Mouse (Mus musculus): Measurements from ENCODE around the gene Nrip1. TPM values are rescaled to one million over a fixed set of nuclear protein-coding genes. Genes with fewer than 3 reads are reported as not detected.
A peak's percentile ranks its signal among the peaks of the same experiment; 100 is the strongest.

Gene Nrip1
- polyA plus RNA-seq, 1 experiment from 2014 or later = 29.0 TPM

DNA sequence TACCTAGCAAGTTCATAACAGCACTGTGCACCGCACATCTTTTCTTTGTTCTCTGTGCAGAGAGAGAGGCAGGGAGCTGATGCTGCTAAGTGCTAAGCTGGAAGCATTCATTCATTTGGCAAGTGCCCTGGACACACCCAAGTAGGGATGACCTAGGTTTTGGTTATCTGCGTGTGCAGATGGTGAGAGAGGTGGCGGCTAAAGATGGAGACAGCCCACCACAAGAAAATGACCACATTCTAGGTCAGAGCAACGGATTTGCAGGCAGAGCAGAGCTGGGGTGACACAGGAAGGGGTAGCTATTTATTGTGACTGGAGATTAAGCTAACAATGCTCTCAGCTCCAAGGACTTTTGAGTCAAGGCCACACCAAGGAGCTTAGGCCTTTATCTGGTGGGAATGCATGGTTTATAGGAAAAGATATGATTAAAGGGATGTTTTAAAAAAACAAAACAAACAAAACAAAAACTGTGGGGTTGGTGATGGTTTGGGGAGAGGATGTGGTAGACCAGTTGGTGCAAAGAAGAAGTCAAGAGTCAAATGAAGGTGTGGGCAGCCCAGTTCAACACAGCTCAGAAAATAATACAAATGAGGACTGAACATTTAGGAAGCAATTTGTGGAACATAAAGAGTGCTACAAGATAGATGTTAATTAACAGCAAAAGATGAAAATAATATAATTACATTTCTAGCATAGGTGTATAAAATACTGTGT is 49.9 kb downstream of the Nrip1 start:
- H3K4me1 ChIP-seq (ENCODE audit: control insufficient read depth, insufficient read depth, low read length) = peaks cover 6% of the 10 kb centered on the region
- ATAC-seq (replicated peaks; ENCODE audit: insufficient number of reproducible peaks, low FRiP score, low TSS enrichment, low read depth) = no peak

DNA sequence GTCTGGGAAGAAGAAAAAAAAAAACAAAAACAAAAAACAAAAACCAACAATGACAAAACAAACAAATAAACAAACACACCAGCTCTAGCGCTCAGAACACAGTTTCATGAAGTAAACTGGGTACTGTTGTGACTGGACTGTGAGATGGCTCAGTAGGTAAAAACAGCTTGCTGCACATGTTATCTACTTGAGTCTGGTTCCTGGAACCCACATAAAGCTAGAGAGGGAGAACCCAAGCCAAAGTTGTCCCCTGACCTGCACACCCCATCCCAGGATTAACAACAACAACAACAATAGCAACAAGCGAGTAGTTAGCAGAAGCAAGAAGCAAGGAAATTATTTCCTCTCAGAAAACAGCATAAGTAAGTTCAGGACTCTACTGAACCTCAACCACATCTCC is 50.5 kb downstream of the Nrip1 start:
- ATAC-seq (replicated peaks; ENCODE audit: insufficient number of reproducible peaks, low FRiP score, low TSS enrichment, low read depth) (no peak), DNase-seq (ENCODE audit: low spot score) (no peak)
- Histone ChIP-seq H3K4me3 (ENCODE audit: low read depth, low read length) (no peak overlapping the region), H3K36me3 (replicated peaks; ENCODE audit: control insufficient read depth, insufficient read depth, low read depth, low read length) (no peaks in the 10 kb centered on the region), H3K9me3 (replicated peaks; ENCODE audit: control insufficient read depth, low read length) (no peaks in the 10 kb centered on the region), H3K4me2 (ENCODE audit: low read depth, low read length) (no peak overlapping the region), H3K4me1 (ENCODE audit: control insufficient read depth, insufficient read depth, low read length) (peaks cover 6% of the 10 kb centered on the region), H3K9ac (replicated peaks; ENCODE audit: low read length) (no peak overlapping the region), H3K27ac (replicated peaks; ENCODE audit: low read depth, low read length) (no peak overlapping the region), H3K27me3 (ENCODE audit: control insufficient read depth, insufficient read depth, low read length) (no peaks in the 10 kb centered on the region)
- WGBS = 88% methylated on average over 2 of the region's 2 CpGs

More for the DNA sequence above, 49.9 kb downstream of the Nrip1 start:
- WGBS = 82% methylated on average over 4 of the region's 4 CpGs
- H3K27me3 ChIP-seq (ENCODE audit: control insufficient read depth, insufficient read depth, low read length) = no peaks in the 10 kb centered on the region
- no peak for DNase-seq (ENCODE audit: low spot score)
- no peak overlapping the region for H3K27ac ChIP-seq (replicated peaks; ENCODE audit: low read depth, low read length)
- H3K4me3 ChIP-seq (ENCODE audit: low read depth, low read length) = no peak overlapping the region
- no peak overlapping the region for H3K9ac ChIP-seq (replicated peaks; ENCODE audit: low read length)
- H3K36me3 ChIP-seq (replicated peaks; ENCODE audit: control insufficient read depth, insufficient read depth, low read depth, low read length) = no peaks in the 10 kb centered on the region
- no peaks in the 10 kb centered on the region for H3K9me3 ChIP-seq (replicated peaks; ENCODE audit: control insufficient read depth, low read length)
- no peak overlapping the region for H3K4me2 ChIP-seq (ENCODE audit: low read depth, low read length)

DNA sequence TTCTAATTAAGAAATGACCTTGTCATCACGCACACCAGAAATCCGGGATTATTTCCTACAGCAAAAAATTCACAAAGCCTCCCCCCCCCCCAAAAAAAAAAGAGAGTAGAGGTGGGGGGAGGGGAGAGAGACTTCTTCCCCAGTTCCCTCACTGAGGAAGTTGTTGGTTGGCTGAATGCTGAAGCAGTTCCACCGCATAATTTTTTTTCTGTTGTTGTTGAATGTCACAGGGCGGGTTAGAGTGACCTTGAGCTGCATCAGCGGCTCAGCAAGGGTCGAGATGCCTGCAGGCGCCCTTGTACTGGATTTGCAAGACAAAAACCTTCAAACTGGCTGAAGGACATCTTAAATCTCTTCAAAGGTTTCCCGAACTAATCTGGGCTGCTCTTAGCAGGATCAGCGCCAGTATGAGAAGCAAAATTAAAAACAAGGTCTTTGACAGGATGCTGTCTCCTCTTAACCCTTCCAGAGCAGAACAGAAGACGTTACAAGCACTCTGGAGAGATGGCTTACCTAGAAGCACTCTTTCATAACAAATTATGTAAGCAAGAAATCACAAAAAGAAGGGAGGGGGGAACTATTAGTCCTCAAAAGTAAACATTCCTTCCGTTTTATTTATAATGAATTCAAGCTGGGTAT is 52.0 kb downstream of the Nrip1 start:
- no peak overlapping the region for H3K9ac ChIP-seq (replicated peaks; ENCODE audit: low read length)
- H3K4me3 ChIP-seq (ENCODE audit: low read depth, low read length) = no peak overlapping the region
- no peaks in the 10 kb centered on the region for H3K9me3 ChIP-seq (replicated peaks; ENCODE audit: control insufficient read depth, low read length)
- 0 out of 2 replicates have a peak overlapping the region, but pooled peaks have one; percentile 30 for H3K27ac ChIP-seq (replicated peaks; ENCODE audit: low read depth, low read length)
- H3K4me2 ChIP-seq (ENCODE audit: low read depth, low read length) = no peak overlapping the region
- peak; percentile 44 for DNase-seq (ENCODE audit: low spot score)
- peaks cover 6% of the 10 kb centered on the region for H3K4me1 ChIP-seq (ENCODE audit: control insufficient read depth, insufficient read depth, low read length)
- H3K27me3 ChIP-seq (ENCODE audit: control insufficient read depth, insufficient read depth, low read length) = no peaks in the 10 kb centered on the region
- WGBS = 4% methylated on average over 11 of the region's 11 CpGs
- ATAC-seq (replicated peaks; ENCODE audit: insufficient number of reproducible peaks, low FRiP score, low TSS enrichment, low read depth) = no peak
- H3K36me3 ChIP-seq (replicated peaks; ENCODE audit: control insufficient read depth, insufficient read depth, low read depth, low read length) = no peaks in the 10 kb centered on the region

DNA sequence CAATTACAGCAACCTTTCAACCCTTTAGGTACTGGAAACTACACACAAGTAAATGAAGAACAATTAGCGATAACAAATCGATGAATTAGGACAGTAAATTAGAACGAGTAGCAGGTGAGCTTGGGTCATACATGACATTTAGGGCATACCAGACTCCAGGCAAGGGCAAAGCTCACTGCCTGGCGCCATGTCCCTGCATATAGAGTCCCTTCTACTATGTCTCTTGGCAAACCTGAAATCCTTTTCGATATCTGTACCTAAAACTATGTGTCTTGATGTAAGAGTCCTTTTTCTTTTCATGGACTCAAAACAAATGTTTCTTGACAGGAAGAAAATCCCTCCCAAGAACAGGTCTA is 53.5 kb downstream of the Nrip1 start:
- Histone ChIP-seq H3K27me3 (ENCODE audit: control insufficient read depth, insufficient read depth, low read length) (no peaks in the 10 kb centered on the region), H3K4me3 (ENCODE audit: low read depth, low read length) (no peak overlapping the region), H3K4me2 (ENCODE audit: low read depth, low read length) (no peak overlapping the region), H3K9me3 (replicated peaks; ENCODE audit: control insufficient read depth, low read length) (no peaks in the 10 kb centered on the region), H3K36me3 (replicated peaks; ENCODE audit: control insufficient read depth, insufficient read depth, low read depth, low read length) (no peaks in the 10 kb centered on the region), H3K4me1 (ENCODE audit: control insufficient read depth, insufficient read depth, low read length) (peaks cover 6% of the 10 kb centered on the region), H3K9ac (replicated peaks; ENCODE audit: low read length) (no peak overlapping the region), H3K27ac (replicated peaks; ENCODE audit: low read depth, low read length) (no peak overlapping the region)
- ATAC-seq (replicated peaks; ENCODE audit: insufficient number of reproducible peaks, low FRiP score, low TSS enrichment, low read depth) (0 out of 2 replicates have a peak, but pooled peaks have one; percentile 8), DNase-seq (ENCODE audit: low spot score) (no peak)
- 43% methylated on average over 5 of the region's 5 CpGs for WGBS

DNA sequence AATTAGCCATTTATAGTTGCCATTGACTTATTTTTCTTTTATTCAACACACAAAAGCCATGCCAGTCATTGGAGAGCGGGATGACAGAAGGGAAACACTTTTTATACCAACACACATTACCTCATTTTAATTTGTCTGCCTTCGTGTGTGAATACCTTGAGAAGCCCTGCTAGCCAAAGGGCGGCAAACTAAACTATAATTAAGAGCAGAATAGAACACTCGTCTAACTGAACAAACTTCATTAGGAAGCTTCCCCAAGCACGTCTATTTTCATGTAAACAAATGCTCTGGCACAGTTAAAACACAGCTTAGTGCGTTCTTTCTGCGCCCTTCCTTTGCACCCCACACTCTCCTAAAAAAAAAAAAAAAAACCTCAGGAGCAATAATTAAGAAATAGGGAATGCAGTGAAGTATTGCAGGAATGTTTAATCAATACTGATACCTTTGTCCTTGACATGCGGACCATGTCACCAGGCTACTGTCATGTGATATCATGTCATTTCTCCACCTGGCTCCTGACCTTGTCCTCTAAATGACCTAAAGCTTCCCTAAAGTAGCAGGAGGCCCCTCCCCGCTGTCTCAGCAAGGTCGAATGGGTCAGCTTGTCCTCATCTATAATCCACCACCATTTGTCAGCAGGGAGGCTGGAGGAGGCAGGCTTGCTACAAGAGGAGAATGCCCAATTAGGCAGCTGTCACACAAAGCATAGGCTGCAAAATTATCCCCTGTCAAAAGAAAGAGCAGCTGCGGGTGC is 54.1 kb downstream of the Nrip1 start:
- H3K9ac ChIP-seq (replicated peaks; ENCODE audit: low read length) = no peak overlapping the region
- no peaks in the 10 kb centered on the region for H3K36me3 ChIP-seq (replicated peaks; ENCODE audit: control insufficient read depth, insufficient read depth, low read depth, low read length)
- ATAC-seq (replicated peaks; ENCODE audit: insufficient number of reproducible peaks, low FRiP score, low TSS enrichment, low read depth) = peak; percentile 71
- 31% methylated on average over 11 of the region's 11 CpGs for WGBS
- H3K27me3 ChIP-seq (ENCODE audit: control insufficient read depth, insufficient read depth, low read length) = no peaks in the 10 kb centered on the region
- no peak overlapping the region for H3K27ac ChIP-seq (replicated peaks; ENCODE audit: low read depth, low read length)
- H3K9me3 ChIP-seq (replicated peaks; ENCODE audit: control insufficient read depth, low read length) = no peaks in the 10 kb centered on the region
- DNase-seq (ENCODE audit: low spot score) = peak; percentile 49
- H3K4me3 ChIP-seq (ENCODE audit: low read depth, low read length) = no peak overlapping the region
- H3K4me2 ChIP-seq (ENCODE audit: low read depth, low read length) = no peak overlapping the region
- peaks cover 6% of the 10 kb centered on the region for H3K4me1 ChIP-seq (ENCODE audit: control insufficient read depth, insufficient read depth, low read length)

DNA sequence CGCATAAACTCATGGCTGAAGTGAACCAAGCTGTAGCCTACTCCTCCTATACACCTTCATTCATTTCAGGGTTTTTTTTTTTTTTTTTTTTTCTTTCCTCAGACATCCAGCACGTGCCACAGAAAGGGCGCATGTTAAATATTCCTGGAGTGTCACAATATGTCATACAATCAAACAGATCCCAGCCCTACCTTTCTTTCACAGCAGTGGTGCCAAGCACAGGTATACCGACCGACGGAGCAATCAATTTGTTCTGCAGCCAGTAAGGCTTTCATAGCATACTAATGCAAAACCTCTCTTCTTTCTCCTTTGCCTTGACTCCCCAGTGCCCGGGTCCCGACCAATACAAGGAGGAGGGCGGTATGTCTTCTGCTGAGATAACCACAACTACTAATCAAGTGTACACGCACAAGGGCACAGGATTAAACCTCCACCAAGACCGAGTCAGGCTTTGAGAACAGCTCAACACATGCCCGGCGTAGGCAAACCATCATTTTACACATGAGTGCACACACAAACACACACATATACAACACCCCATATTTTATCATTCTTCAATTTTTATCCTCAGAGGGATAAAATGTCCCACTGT is 55.2 kb downstream of the Nrip1 start:
- DNase-seq (ENCODE audit: low spot score) (no peak), ATAC-seq (replicated peaks; ENCODE audit: insufficient number of reproducible peaks, low FRiP score, low TSS enrichment, low read depth) (no peak)
- Histone ChIP-seq H3K4me2 (ENCODE audit: low read depth, low read length) (no peak overlapping the region), H3K9me3 (replicated peaks; ENCODE audit: control insufficient read depth, low read length) (no peaks in the 10 kb centered on the region), H3K27me3 (ENCODE audit: control insufficient read depth, insufficient read depth, low read length) (no peaks in the 10 kb centered on the region), H3K4me1 (ENCODE audit: control insufficient read depth, insufficient read depth, low read length) (peaks cover 6% of the 10 kb centered on the region), H3K27ac (replicated peaks; ENCODE audit: low read depth, low read length) (no peak overlapping the region), H3K4me3 (ENCODE audit: low read depth, low read length) (no peak overlapping the region), H3K9ac (replicated peaks; ENCODE audit: low read length) (no peak overlapping the region), H3K36me3 (replicated peaks; ENCODE audit: control insufficient read depth, insufficient read depth, low read depth, low read length) (no peaks in the 10 kb centered on the region)
- 77% methylated on average over 13 of the region's 13 CpGs for WGBS

DNA sequence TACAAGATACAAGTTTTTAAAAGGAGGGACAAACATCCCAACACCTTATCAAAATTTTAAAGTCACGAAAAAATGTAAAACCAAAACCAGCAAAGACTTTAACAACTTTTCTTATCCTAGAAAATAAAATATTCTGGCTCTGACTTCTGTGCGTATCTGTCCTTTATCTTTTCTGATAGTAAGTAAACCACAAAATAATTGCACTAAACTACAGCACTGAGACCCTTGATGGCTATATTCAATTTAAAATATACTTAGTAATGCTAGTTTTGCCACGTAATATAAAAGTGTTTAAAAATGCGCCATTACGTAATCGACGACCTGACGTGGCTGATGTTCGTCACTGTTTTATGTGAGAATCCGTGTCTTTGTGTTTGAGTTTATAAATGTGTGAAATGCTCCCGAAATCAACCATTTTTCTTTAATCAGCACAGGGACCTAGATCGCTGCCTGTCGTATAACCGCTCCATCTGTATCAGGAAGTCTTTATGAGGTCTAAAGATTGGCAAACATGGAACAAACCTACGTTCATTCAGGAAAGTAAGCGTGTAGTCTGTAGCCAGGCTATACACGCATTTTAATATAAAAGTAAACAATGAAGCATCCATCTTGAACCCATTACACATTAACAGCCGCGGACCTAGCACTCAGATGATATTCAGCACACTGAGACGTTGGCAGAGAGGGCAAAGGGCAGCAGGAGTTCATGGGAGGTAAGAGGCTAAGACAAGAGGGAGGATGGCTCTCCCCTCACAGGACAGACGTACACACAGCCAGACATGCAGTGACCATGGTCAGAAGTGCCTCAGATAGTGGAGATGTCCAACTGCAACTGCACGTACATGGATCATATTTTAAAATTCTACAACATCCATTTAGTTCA is 56.4 kb downstream of the Nrip1 start:
- Histone ChIP-seq H3K9ac (replicated peaks; ENCODE audit: low read length) (no peak overlapping the region), H3K4me2 (ENCODE audit: low read depth, low read length) (no peak overlapping the region), H3K27ac (replicated peaks; ENCODE audit: low read depth, low read length) (no peak overlapping the region), H3K9me3 (replicated peaks; ENCODE audit: control insufficient read depth, low read length) (no peaks in the 10 kb centered on the region), H3K4me3 (ENCODE audit: low read depth, low read length) (no peak overlapping the region), H3K27me3 (ENCODE audit: control insufficient read depth, insufficient read depth, low read length) (no peaks in the 10 kb centered on the region), H3K36me3 (replicated peaks; ENCODE audit: control insufficient read depth, insufficient read depth, low read depth, low read length) (no peaks in the 10 kb centered on the region), H3K4me1 (ENCODE audit: control insufficient read depth, insufficient read depth, low read length) (peaks cover 6% of the 10 kb centered on the region)
- no peak for DNase-seq (ENCODE audit: low spot score)
- no peak for ATAC-seq (replicated peaks; ENCODE audit: insufficient number of reproducible peaks, low FRiP score, low TSS enrichment, low read depth)
- WGBS = 79% methylated on average over 22 of the region's 22 CpGs
